13 mouse cellular contexts compared by ENCODE assay signal in genomic region chr3:114147140-114147539, GRCm38 (mm10).
A peak's percentile ranks its signal among the peaks of the same experiment; 100 is the strongest.
DNase-seq lines count a peak whose midpoint lies in the region; ATAC-seq and TF ChIP-seq lines count a peak whose summit lies in the region.
"Had no signal": no experiment of that assay in that cellular context is flagged by ENCODE, and none has a peak within 500 bp of the region (broad histone marks: within the 10 kb centered on the region; RNA-seq: fewer than 3 reads in every experiment).

No protein-coding gene starts in this region.

- H3K27ac ChIP-seq in forebrain, postnatal 0 days (ENCODE audit: low read depth, low read length) = no peak overlapping the region
- H3K27ac ChIP-seq in forebrain, embryonic 10.5 days = no peak overlapping the region
- no peak overlapping the region for H3K27ac ChIP-seq in layer of hippocampus, adult 2 months

- POLR2A ChIA-PET in Patski (lab: Charles Lee) = no interaction called here

- H3K36me3 ChIP-seq in forebrain, postnatal 0 days (ENCODE audit: insufficient read depth) = no peaks in the 10 kb centered on the region
- H3K36me3 ChIP-seq in forebrain, embryonic 10.5 days (replicated peaks) = no peaks in the 10 kb centered on the region

- WGBS in forebrain, postnatal 0 days = 20% methylated on average over 3 of the region's 3 CpGs
- 30% methylated on average over 3 of the region's 3 CpGs for WGBS in forebrain, embryonic 10.5 days

- H3K4me2 ChIP-seq in forebrain, postnatal 0 days (ENCODE audit: low read depth) = no peak overlapping the region

- CTCF ChIA-PET in Patski (lab: Charles Lee) = no interaction called here

- no peaks in the 10 kb centered on the region for H3K4me1 ChIP-seq in forebrain, postnatal 0 days (ENCODE audit: insufficient read depth)
- no peaks in the 10 kb centered on the region for H3K4me1 ChIP-seq in forebrain, embryonic 10.5 days

- peak; percentile 34 for DNase-seq in forebrain, postnatal 0 days
- no peak for DNase-seq in forebrain, embryonic 10.5 days (ENCODE audit: extremely low spot score, low spot score)
- DNase-seq in layer of hippocampus, adult 2 months (ENCODE audit: low spot score in 2 of 2) = peak in 1 of 2 experiments; percentile 8
- DNase-seq in layer of hippocampus, adult 9-11 months = no peak
- DNase-seq in 3T3-L1 (ENCODE audit: low read depth, low spot score) (peak; percentile 28), Patski (ENCODE audit: low read depth, low spot score) (no peak)
- no peak for DNase-seq in adrenal gland, postnatal 36 days
- DNase-seq: adrenal gland, adult 8-10 months; gastrocnemius, postnatal 10 days; kidney, postnatal 4 days had no signal

- no peak overlapping the region for H3K4me3 ChIP-seq in forebrain, postnatal 0 days (ENCODE audit: low read depth, low read length)
- H3K4me3 ChIP-seq in forebrain, embryonic 10.5 days = no peak overlapping the region
- H3K4me3 ChIP-seq in layer of hippocampus, adult 2 months = no peak overlapping the region

- ATAC-seq in forebrain, postnatal 0 days = peak; percentile 53; the same call in 1 of the 2 replicates
- ATAC-seq in Patski = no peak
- ATAC-seq in monocyte, adult 5-6 weeks (replicated peaks; ENCODE audit: insufficient number of reproducible peaks, low FRiP score, low TSS enrichment, poor library complexity, severe bottlenecking) = no peak
- ATAC-seq: CD4-positive, CD25-positive, alpha-beta regulatory T cell, adult 4 months; inflammation-experienced regulatory T-cells, adult 6 months had no signal

- in situ Hi-C loops in Patski (cut with MboI; ENCODE audit: low pct_unique_long_range_greater_than_20kb) = no loop called here

- H3K9ac ChIP-seq in forebrain, postnatal 0 days = no peak overlapping the region

- TF ChIP-seq CTCF in forebrain, postnatal 0 days (IDR thresholded peaks at IDR 0.05; ENCODE audit: low read depth) = peak; percentile 78
- TF ChIP-seq CTCF in layer of hippocampus, adult 2 months (conservative IDR thresholded peaks at IDR 0.05) = peak; percentile 84
- TF ChIP-seq CTCF in Patski (IDR thresholded peaks at IDR 0.05) = peak; percentile 38

- H3K27me3 ChIP-seq in forebrain, postnatal 0 days (ENCODE audit: insufficient read depth, low read length) = no peaks in the 10 kb centered on the region
- no peaks in the 10 kb centered on the region for H3K27me3 ChIP-seq in forebrain, embryonic 10.5 days (ENCODE audit: poor library complexity, severe bottlenecking)
- peaks cover 5% of the 10 kb centered on the region for H3K27me3 ChIP-seq in Patski

- no peaks in the 10 kb centered on the region for H3K9me3 ChIP-seq in forebrain, postnatal 0 days (ENCODE audit: low read length)
- no peaks in the 10 kb centered on the region for H3K9me3 ChIP-seq in forebrain, embryonic 10.5 days

Comparison
In these comparisons a context has a peak if more than half of its experiments do, and no peak if none do; other contexts are left out.
1. DNase-seq: peak in forebrain, postnatal 0 days (single experiment) and 3T3-L1 (single experiment); none in forebrain, embryonic 10.5 days (single experiment), layer of hippocampus, adult 9-11 months (single experiment), Patski (single experiment) and adrenal gland, postnatal 36 days (0 of 2).
2. Peak in every context shown above with its lines, with median percentiles within 50 percentile points of each other: CTCF ChIP-seq.